Mouse (Mus musculus) heart, embryonic 12.5 days (tissue): ENCODE results near the gene 4930505A04Rik. TPM values are rescaled to one million over a fixed set of nuclear protein-coding genes. Genes with fewer than 3 reads are reported as not detected.
"Not testable (repeated sequence)": the region's sequence is repeated elsewhere in the genome, so short reads cannot be mapped to it uniquely, and the experiment has no call there.

ENCODE experiments used
- ATAC-seq: fragments of 200-750 bp; cut with Nextera tagmentation; 2 replicates; pipeline ENCODE4 v1.8.0; 2017; ENCODE audit warnings: moderate TSS enrichment, moderate library complexity; ENCODE audit not compliant: insufficient number of reproducible peaks, low FRiP score
- H3K27ac ChIP-seq: fragments of 300-500 bp; sonication (generic); 2 replicates; pipeline ENCODE4 v1.5.1; 2016; ENCODE audit warnings: mild to moderate bottlenecking, moderate library complexity; ENCODE audit not compliant: poor library complexity, severe bottlenecking
- H3K27me3 ChIP-seq: fragments of 300-500 bp; sonication (generic); replicated peaks from 2 replicates; pipeline ENCODE4 v1.6.1; 2016; ENCODE audit warnings: mild to moderate bottlenecking, moderate library complexity
- H3K36me3 ChIP-seq: fragments of 300-500 bp; sonication (generic); 2 replicates; pipeline ENCODE4 v1.6.1; 2016; ENCODE audit warnings: mild to moderate bottlenecking, moderate library complexity
- H3K4me1 ChIP-seq: fragments of 300-500 bp; sonication (generic); replicated peaks from 2 replicates; pipeline ENCODE4 v1.6.1; 2016; ENCODE audit warnings: mild to moderate bottlenecking
- H3K4me2 ChIP-seq: fragments of 300-500 bp; sonication (generic); 2 replicates; pipeline ENCODE4 v1.6.1; 2016; ENCODE audit warnings: mild to moderate bottlenecking, moderate library complexity
- H3K4me3 ChIP-seq: fragments of 300-500 bp; sonication (generic); 2 replicates; pipeline ENCODE4 v1.5.1; 2016; ENCODE audit warnings: mild to moderate bottlenecking
- H3K9ac ChIP-seq: fragments of 300-500 bp; sonication (generic); 2 replicates; pipeline ENCODE4 v1.6.1; 2016; ENCODE audit warnings: mild to moderate bottlenecking, moderate library complexity
- H3K9me3 ChIP-seq: fragments of 300-500 bp; sonication (generic); replicated peaks from 2 replicates; pipeline ENCODE4 v1.6.1; 2016; ENCODE audit warnings: mild to moderate bottlenecking, moderate library complexity
- WGBS: fragments of 180-500 bp; shearing (Covaris S2); methylation state at CpG from one replicate; pipeline ENCODE4 v1.1.7; 2016; 5-methylcytosine and 5-hydroxymethylcytosine counted together
- polyA plus RNA-seq: library from polyadenylated mRNA; unstranded; fragments of >200 nt; fragmentation: Nextera tagmentation; extraction: Ambion mirVana; gene quantifications from 2 replicates; pipeline ENCODE4 v1.2.1, GENCODE M21; 2016

4930505A04Rik gene
- polyA plus RNA-seq, 1 experiment from 2014 or later, result not detected

- Histone ChIP-seq H3K9me3 (no peaks in the 10 kb centered on the region), H3K4me3 (no peak overlapping the region), H3K36me3 (no peaks in the 10 kb centered on the region), H3K27me3 (no peaks in the 10 kb centered on the region), H3K9ac (no peak overlapping the region), H3K27ac (no peak overlapping the region), H3K4me2 (no peak overlapping the region), H3K4me1 (0 out of 2 replicates have a peak, but pooled peaks cover 2% of the 10 kb centered on the region)
- 80% methylated on average over 1 of the region's 1 CpGs for WGBS
- no peak for ATAC-seq
Observed at GRCm38 (mm10) chr11:30447561-30447960, 24.1 kb downstream of the 4930505A04Rik start.

- WGBS, result 82% methylated on average over 12 of the region's 12 CpGs
Observed at GRCm38 (mm10) chr11:30444192-30444905, 27.3 kb downstream of the 4930505A04Rik start.

GRCm38 (mm10) chr11:30443746-30444145, 27.9 kb downstream of the 4930505A04Rik start:
- 81% methylated on average over 8 of the region's 8 CpGs for WGBS
- no peak overlapping the region for H3K9ac ChIP-seq
- no peak overlapping the region for H3K27ac ChIP-seq
- no peak overlapping the region for H3K4me3 ChIP-seq
- no peaks in the 10 kb centered on the region for H3K27me3 ChIP-seq
- H3K9me3 ChIP-seq, result no peaks in the 10 kb centered on the region
- ATAC-seq, result no peak
- no peaks in the 10 kb centered on the region for H3K36me3 ChIP-seq
- H3K4me2 ChIP-seq, result no peak overlapping the region
- H3K4me1 ChIP-seq, result no peaks in the 10 kb centered on the region

More at GRCm38 (mm10) chr11:30444192-30444905, 27.3 kb downstream of the 4930505A04Rik start:
- H3K9ac ChIP-seq, H3K4me2 ChIP-seq, H3K9me3 ChIP-seq, H3K27me3 ChIP-seq, H3K4me1 ChIP-seq, H3K4me3 ChIP-seq, H3K36me3 ChIP-seq, ATAC-seq, H3K27ac ChIP-seq: not testable (repeated sequence)

GRCm38 (mm10) chr11:30433256-30433950, 38.2 kb downstream of the 4930505A04Rik start:
- 81% methylated on average over 2 of the region's 2 CpGs for WGBS
- no peak overlapping the region for H3K4me3 ChIP-seq
- no peak for ATAC-seq
- H3K4me1 ChIP-seq, result no peaks in the 10 kb centered on the region
- no peak overlapping the region for H3K27ac ChIP-seq
- H3K9ac ChIP-seq, result no peak overlapping the region
- H3K4me2 ChIP-seq, result no peak overlapping the region
- H3K36me3 ChIP-seq, result no peaks in the 10 kb centered on the region
- no peaks in the 10 kb centered on the region for H3K27me3 ChIP-seq
- H3K9me3 ChIP-seq, result no peaks in the 10 kb centered on the region

- Histone ChIP-seq H3K4me1 (peaks cover 19% of the 10 kb centered on the region), H3K9me3 (no peaks in the 10 kb centered on the region), H3K4me3 (no peak overlapping the region), H3K36me3 (no peaks in the 10 kb centered on the region), H3K27ac (peak overlapping the region; percentile 38), H3K9ac (no peak overlapping the region), H3K4me2 (no peak overlapping the region), H3K27me3 (no peaks in the 10 kb centered on the region)
- WGBS, result 24% methylated on average over 2 of the region's 2 CpGs
- no peak; the same call in 1 of the 2 replicates for ATAC-seq
Observed at GRCm38 (mm10) chr11:30405581-30405980, 66.0 kb downstream of the 4930505A04Rik start.

- Histone ChIP-seq H3K4me1 (peaks cover 19% of the 10 kb centered on the region), H3K27me3 (no peaks in the 10 kb centered on the region), H3K4me3 (no peak overlapping the region), H3K9me3 (no peaks in the 10 kb centered on the region), H3K4me2 (no peak overlapping the region), H3K27ac (peak overlapping the region; percentile 56; the same call in 1 of the 2 replicates), H3K9ac (no peak overlapping the region), H3K36me3 (no peaks in the 10 kb centered on the region)
- ATAC-seq, result no peak
- 74% methylated on average over 4 of the region's 4 CpGs for WGBS
Observed at GRCm38 (mm10) chr11:30404619-30405200, 66.9 kb downstream of the 4930505A04Rik start.

- no peaks in the 10 kb centered on the region for H3K4me1 ChIP-seq
- no peaks in the 10 kb centered on the region for H3K9me3 ChIP-seq
- no peak overlapping the region for H3K4me3 ChIP-seq
- no peak for ATAC-seq
- H3K9ac ChIP-seq, result no peak overlapping the region
- H3K36me3 ChIP-seq, result no peaks in the 10 kb centered on the region
- no peaks in the 10 kb centered on the region for H3K27me3 ChIP-seq
- no peak overlapping the region for H3K4me2 ChIP-seq
- no peak overlapping the region for H3K27ac ChIP-seq
Observed at GRCm38 (mm10) chr11:30394351-30394750, 77.3 kb downstream of the 4930505A04Rik start.

- Histone ChIP-seq H3K9ac (no peak overlapping the region), H3K4me2 (no peak overlapping the region), H3K4me1 (0 out of 2 replicates have a peak, but pooled peaks cover 2% of the 10 kb centered on the region), H3K27ac (no peak overlapping the region), H3K27me3 (no peaks in the 10 kb centered on the region), H3K4me3 (no peak overlapping the region), H3K36me3 (no peaks in the 10 kb centered on the region), H3K9me3 (peaks cover 7% of the 10 kb centered on the region; the same call in 1 of the 2 replicates)
- no peak for ATAC-seq
Observed at GRCm38 (mm10) chr11:30383076-30383475, 88.6 kb downstream of the 4930505A04Rik start.

Other genes starting within 250 kb of the 4930505A04Rik start
- 188 and 194 TPM in 2 replicates for gene Sptbn1, start 203.7 kb downstream of the 4930505A04Rik start, polyA plus RNA-seq
- 27.7 and 28.6 TPM in 2 replicates for gene Acyp2, start 177.8 kb upstream of the 4930505A04Rik start, polyA plus RNA-seq